Mouse (Mus musculus) lung, embryonic 15.5 days (tissue): ENCODE measurements at regions not wholly inside any gene's neighbourhood (a gene's known extent, or its start where the extent isn't known, plus 50 kb on each side); places are given as distances from the start of the nearest gene placed in this dataset.

Source experiments
- ATAC-seq: fragments of 200-750 bp; cut with Nextera tagmentation; 2 replicates; pipeline ENCODE4 v1.8.0; 2017; ENCODE audit warnings: moderate number of reproducible peaks, borderline replicate concordance; ENCODE audit not compliant: low FRiP score, low TSS enrichment; ENCODE audit errors: extremely low read depth
- H3K27ac ChIP-seq: fragments of 300-500 bp; sonication (generic); 2 replicates; pipeline ENCODE4 v1.5.1; 2015; ENCODE audit warnings: moderate library complexity, mild to moderate bottlenecking, inconsistent platforms
- H3K27me3 ChIP-seq: fragments of 300-500 bp; sonication (generic); 2 replicates; pipeline ENCODE4 v1.6.1; 2015; ENCODE audit warnings: inconsistent platforms
- H3K36me3 ChIP-seq: fragments of 300-500 bp; sonication (generic); 2 replicates; pipeline ENCODE4 v1.6.1; 2015; ENCODE audit warnings: inconsistent platforms
- H3K4me1 ChIP-seq: fragments of 300-500 bp; sonication (generic); 2 replicates; pipeline ENCODE4 v1.6.1; 2015; ENCODE audit warnings: inconsistent platforms
- H3K4me2 ChIP-seq: fragments of 300-500 bp; sonication (generic); 2 replicates; pipeline ENCODE4 v1.6.1; 2015; ENCODE audit warnings: inconsistent platforms, mild to moderate bottlenecking, moderate library complexity
- H3K4me3 ChIP-seq: fragments of 300-500 bp; sonication (generic); 2 replicates; pipeline ENCODE4 v1.5.1; 2015; ENCODE audit warnings: mild to moderate bottlenecking, inconsistent platforms
- H3K9ac ChIP-seq: fragments of 300-500 bp; sonication (generic); 2 replicates; pipeline ENCODE4 v1.6.1; 2015; ENCODE audit warnings: inconsistent platforms
- H3K9me3 ChIP-seq: fragments of 300-500 bp; sonication (generic); 2 replicates; pipeline ENCODE4 v1.6.1; 2016; ENCODE audit warnings: inconsistent platforms
- WGBS: fragments of 180-500 bp; shearing (Covaris S2); methylation state at CpG from one replicate; pipeline ENCODE4 v1.1.7; 2015; 5-methylcytosine and 5-hydroxymethylcytosine counted together

DNA sequence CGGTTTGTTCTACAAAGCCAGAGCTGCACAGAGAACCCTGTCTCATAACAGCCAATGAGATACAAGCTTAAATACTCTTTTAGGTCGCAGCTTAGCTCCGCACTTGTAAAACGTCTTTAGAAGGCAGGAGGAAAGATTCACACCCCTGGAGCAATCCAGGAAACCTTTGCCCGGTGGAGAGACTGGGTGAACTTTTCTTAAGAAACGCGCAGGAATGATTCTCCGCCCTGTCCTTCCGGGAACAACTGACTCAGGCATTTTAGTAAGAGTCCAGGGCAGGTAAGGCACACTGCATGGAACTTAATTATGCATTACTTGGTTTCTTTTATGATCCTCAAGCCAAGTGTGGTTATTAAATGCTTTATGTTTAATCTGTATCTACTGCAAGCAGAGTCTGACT lies 70.0 kb upstream of the Ralgps2 start:
- peak overlapping the region; percentile 78 for H3K27ac ChIP-seq

DNA sequence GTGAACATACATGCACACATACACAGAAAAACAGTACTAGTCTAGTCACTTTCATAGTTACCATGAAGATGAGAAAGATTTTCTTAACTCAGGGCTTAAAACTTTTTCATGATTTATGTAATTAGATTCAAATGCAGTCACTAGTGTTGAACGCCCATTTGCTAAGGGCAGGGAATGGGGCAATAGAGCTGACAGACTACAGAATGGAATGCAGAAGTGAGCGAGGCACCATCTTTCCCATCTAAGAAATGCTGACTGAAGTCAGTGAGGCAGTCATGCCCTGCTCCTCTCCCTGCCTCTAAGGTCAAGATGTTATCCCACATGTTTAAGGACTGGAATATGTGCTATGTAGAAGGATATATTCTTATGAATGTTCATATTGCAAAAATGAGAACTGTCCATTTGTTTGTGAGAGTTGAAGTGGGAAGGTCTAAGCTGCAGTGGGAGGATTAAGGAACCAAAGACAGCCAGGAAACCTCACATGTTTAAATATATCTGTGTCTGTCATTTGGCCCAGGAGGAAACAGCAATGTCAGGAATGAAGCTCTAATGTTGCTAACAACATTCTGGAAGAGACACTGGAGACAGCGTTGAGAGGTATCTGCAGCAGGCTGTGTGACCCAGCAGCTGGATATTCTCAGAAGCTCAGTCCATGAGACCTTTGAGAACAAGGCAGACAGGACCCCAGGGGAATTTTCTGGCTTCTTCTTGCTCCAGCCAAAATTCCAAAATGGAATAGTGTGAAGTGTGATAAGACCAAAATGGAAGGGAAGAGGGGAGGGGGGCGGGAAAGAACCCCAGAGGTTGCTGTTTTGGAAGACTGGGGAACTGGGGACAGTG lies 68.7 kb upstream of the Ralgps2 start:
- Histone ChIP-seq H3K27ac (peak overlapping the region; percentile 78), H3K36me3 (no peaks in the 10 kb centered on the region), H3K4me1 (peaks cover 20% of the 10 kb centered on the region), H3K27me3 (no peaks in the 10 kb centered on the region), H3K9ac (no peak overlapping the region), H3K9me3 (no peaks in the 10 kb centered on the region), H3K4me3 (no peak overlapping the region), H3K4me2 (no peak overlapping the region)
- peak; percentile 92 for ATAC-seq
- 56% methylated on average over 4 of the region's 4 CpGs for WGBS

More for the DNA sequence above, 70.0 kb upstream of the Ralgps2 start:
- H3K4me3 ChIP-seq: no peak overlapping the region
- no peak overlapping the region for H3K4me2 ChIP-seq
- H3K9ac ChIP-seq: no peak overlapping the region
- WGBS: 66% methylated on average over 9 of the region's 9 CpGs
- H3K27me3 ChIP-seq: no peaks in the 10 kb centered on the region
- H3K36me3 ChIP-seq: no peaks in the 10 kb centered on the region
- H3K9me3 ChIP-seq: no peaks in the 10 kb centered on the region
- ATAC-seq: no peak
- peaks cover 31% of the 10 kb centered on the region for H3K4me1 ChIP-seq

DNA sequence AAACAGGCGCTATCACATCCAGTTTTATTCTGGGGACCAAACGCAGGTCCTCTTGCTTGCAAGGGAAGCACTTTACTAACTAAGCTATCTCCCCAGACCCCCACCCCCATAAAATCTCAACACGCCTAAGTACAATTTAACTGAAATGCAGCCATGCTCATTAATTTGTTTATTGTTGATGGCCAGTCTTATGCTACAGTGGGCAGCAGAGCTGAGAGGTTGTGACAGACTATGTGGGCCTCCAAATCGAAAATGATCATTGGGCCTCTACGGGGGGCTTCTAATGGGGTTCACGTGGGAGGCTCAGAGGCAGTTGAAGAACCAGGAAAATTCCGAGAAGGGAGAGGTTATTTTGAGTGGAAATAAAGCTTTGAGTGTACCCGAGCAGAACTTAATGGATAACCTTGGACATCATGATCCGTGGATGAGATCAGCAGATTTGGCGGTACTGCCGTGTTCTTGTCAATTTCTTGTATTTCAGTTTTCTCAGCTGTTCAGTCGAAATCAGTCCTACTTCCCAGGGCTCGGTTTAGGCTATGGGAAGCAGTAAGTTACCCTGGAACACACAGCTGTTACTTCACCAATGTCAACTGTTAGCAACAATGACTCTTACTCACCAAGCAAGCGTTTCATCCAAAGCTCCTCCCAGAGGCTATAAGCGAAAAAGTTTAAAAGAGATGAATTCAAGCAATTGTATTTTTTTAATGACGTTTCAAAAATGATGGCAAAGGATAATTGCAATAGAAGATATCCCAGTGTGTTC lies 65.1 kb upstream of the Ralgps2 start:
- no peaks in the 10 kb centered on the region for H3K27me3 ChIP-seq
- no peak for ATAC-seq
- H3K4me2 ChIP-seq: no peak overlapping the region
- WGBS: 78% methylated on average over 16 of the region's 16 CpGs
- no peaks in the 10 kb centered on the region for H3K36me3 ChIP-seq
- H3K9me3 ChIP-seq: no peaks in the 10 kb centered on the region
- H3K4me1 ChIP-seq: peaks cover 25% of the 10 kb centered on the region
- H3K4me3 ChIP-seq: no peak overlapping the region
- no peak overlapping the region for H3K27ac ChIP-seq
- H3K9ac ChIP-seq: no peak overlapping the region

DNA sequence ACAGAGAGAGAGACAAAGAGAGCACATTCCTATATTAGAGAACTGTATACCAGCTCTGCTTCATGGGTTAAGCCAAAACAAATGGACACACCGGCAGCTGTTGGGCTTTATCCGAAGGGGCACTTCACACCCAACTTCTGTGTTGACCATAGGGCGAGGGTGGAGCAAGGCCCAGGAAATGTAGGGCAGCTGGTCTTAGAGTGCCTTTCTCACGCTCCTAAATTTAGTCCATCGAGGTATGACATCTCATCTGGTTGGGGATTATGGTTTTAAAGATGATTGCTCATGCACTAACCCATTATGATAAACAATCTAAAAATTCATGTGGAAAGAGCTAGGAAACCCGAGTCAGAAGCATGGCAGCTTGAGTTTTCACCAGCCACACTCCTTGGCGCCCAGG lies 63.6 kb upstream of the Ralgps2 start:
- Histone ChIP-seq H3K9me3 (no peaks in the 10 kb centered on the region), H3K27me3 (no peaks in the 10 kb centered on the region), H3K36me3 (no peaks in the 10 kb centered on the region), H3K9ac (no peak overlapping the region), H3K4me2 (no peak overlapping the region), H3K4me3 (no peak overlapping the region), H3K4me1 (peaks cover 22% of the 10 kb centered on the region), H3K27ac (no peak overlapping the region)
- 71% methylated on average over 7 of the region's 7 CpGs for WGBS
- no peak for ATAC-seq

DNA sequence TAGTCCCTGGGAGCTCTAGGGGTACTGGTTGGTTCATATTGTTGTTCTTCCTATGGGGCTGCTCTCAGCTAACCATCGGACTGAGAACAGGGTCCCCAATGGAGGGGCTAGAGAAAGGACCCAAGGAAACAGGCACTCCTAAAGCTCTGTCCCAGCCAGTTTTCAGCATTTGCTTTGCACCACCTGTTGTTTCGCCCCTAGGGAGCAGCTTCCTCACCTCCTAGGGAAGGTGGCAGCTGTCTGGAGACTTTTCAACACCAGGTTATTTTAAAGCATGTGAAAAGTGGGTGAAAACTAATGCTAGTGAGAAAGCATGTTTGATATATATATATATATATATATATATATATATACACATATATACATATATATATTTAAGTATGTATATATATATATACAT lies 62.8 kb upstream of the Ralgps2 start:
- peaks cover 23% of the 10 kb centered on the region for H3K4me1 ChIP-seq
- ATAC-seq: no peak
- no peaks in the 10 kb centered on the region for H3K36me3 ChIP-seq
- H3K27me3 ChIP-seq: no peaks in the 10 kb centered on the region
- H3K27ac ChIP-seq: no peak overlapping the region
- WGBS: 83% methylated on average over 2 of the region's 2 CpGs
- no peak overlapping the region for H3K9ac ChIP-seq
- no peak overlapping the region for H3K4me3 ChIP-seq
- H3K4me2 ChIP-seq: no peak overlapping the region
- no peaks in the 10 kb centered on the region for H3K9me3 ChIP-seq

DNA sequence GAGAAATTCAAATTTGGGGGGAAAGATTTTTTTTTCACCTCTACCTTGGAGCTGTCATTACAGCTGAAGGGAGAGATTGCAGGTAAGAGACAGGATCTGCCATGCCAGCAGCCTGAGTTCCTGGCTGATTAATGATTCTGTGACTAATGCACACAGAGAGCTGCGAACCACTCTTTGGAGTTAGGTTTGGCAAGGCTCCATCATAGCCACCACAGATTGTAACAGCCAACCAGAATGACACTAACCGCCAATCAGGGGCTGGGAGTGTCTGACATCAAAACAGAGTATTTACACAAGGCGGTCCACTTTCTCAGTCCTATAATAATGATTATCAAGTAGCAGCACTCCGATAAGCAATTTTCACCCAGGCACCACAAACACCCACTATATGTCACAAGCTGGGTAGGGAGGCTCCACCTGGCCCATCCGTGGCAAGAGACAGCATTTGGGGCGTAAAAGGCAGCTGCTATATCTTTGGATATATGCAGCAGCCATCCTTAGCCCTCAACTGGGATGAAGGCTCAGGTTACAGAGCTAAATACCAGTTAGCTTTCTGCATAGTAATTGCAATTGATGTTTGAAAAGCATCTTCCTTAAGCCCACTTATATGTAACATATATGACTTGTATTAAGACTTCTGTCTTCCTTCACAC lies 61.7 kb upstream of the Ralgps2 start:
- no peaks in the 10 kb centered on the region for H3K36me3 ChIP-seq
- 50% methylated on average over 6 of the region's 6 CpGs for WGBS
- ATAC-seq: no peak
- no peaks in the 10 kb centered on the region for H3K9me3 ChIP-seq
- H3K4me1 ChIP-seq: peaks cover 30% of the 10 kb centered on the region
- H3K27ac ChIP-seq: no peak overlapping the region
- no peaks in the 10 kb centered on the region for H3K27me3 ChIP-seq
- H3K4me3 ChIP-seq: no peak overlapping the region
- H3K4me2 ChIP-seq: no peak overlapping the region
- H3K9ac ChIP-seq: no peak overlapping the region

DNA sequence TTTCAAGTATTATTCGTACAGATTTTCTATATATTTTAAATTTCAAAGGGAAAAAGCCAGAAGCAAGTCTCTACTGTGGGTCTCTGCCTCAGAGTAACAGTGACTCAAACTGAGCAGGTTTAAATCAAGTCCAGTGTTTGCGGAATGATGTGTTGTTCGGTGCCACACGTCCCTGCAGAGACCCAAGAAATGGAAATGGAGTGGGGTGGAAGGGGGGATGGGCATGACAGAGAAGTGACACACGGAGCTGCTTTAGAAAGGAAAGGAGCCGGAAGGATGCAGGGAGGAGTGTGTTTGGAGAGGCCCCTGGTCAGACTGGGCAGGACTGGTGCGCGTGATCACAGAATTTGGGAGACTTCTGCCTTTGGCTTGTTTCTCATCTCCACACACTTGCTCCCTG lies 60.5 kb upstream of the Ralgps2 start:
- peaks cover 30% of the 10 kb centered on the region for H3K4me1 ChIP-seq
- H3K4me2 ChIP-seq: no peak overlapping the region
- 47% methylated on average over 8 of the region's 8 CpGs for WGBS
- ATAC-seq: 0 out of 2 replicates have a peak, but pooled peaks have one; percentile 24
- H3K4me3 ChIP-seq: no peak overlapping the region
- no peaks in the 10 kb centered on the region for H3K36me3 ChIP-seq
- H3K9ac ChIP-seq: no peak overlapping the region
- H3K27me3 ChIP-seq: no peaks in the 10 kb centered on the region
- no peak overlapping the region for H3K27ac ChIP-seq
- no peaks in the 10 kb centered on the region for H3K9me3 ChIP-seq

DNA sequence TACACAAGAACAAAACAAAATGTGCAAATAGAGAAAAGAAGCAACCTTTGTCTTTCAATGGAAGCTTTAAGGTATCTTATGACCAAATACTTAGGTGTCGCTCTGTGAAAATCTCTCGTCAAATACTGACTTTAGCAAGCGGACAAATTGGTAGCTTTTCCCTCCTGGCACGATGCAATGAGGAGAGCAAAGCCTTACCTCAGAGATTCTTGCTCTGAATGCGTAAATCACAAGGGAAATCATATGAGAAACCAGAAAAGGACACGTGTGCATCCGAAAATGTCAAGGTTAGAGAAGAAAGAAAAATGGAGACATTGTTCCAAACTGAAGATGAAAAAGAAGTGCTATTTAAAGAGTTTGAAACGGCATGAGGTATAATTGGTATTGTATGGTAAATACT lies 59.8 kb upstream of the Ralgps2 start:
- Histone ChIP-seq H3K4me3 (no peak overlapping the region), H3K27me3 (no peaks in the 10 kb centered on the region), H3K9me3 (no peaks in the 10 kb centered on the region), H3K36me3 (no peaks in the 10 kb centered on the region), H3K4me2 (no peak overlapping the region), H3K4me1 (peaks cover 30% of the 10 kb centered on the region), H3K27ac (no peak overlapping the region), H3K9ac (no peak overlapping the region)
- WGBS: 81% methylated on average over 8 of the region's 8 CpGs
- ATAC-seq: no peak

DNA sequence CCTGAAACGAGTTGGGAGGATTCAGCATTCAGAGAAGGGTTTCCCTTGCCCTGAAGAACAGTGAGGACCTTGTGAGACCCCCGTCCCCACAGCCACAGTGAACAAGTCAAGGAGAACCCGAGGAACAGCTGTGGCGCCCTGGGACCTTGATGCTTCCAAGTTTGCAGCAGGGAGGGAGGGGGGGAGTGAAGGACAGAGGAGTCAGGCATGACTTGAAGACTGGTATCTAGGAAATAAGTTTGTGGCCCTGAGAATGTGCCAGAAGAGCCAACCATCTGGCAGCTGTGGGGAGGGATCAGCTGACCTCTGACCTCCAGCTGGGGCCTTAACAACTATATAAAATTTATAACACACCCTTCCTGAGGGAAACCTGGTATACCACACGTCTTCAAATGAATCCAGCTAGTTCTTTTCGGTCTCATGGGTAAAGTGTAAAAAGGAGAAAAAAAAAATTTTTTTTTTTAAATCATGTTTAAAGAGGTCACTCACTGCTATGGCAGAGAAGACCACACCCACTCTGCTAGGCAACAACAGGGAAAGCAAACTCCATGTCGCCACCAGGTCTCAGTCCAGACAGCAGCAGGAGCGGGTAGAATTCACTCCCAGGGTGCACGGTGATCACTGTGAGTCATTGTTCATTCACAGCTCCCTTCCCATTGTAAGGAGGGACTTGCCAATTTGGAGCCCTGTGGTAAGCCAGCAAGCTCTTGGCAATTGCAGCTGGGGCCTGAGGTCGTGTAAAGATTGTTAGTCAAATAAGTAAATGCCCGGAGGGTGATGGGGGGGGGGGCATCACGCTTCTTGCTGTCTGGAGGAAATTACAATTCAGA lies 58.3 kb upstream of the Ralgps2 start:
- 49% methylated on average over 12 of the region's 12 CpGs for WGBS
- no peak overlapping the region for H3K9ac ChIP-seq
- no peak for ATAC-seq
- no peaks in the 10 kb centered on the region for H3K9me3 ChIP-seq
- no peak overlapping the region for H3K4me2 ChIP-seq
- no peak overlapping the region for H3K27ac ChIP-seq
- no peaks in the 10 kb centered on the region for H3K27me3 ChIP-seq
- H3K36me3 ChIP-seq: no peaks in the 10 kb centered on the region
- no peak overlapping the region for H3K4me3 ChIP-seq
- H3K4me1 ChIP-seq: peaks cover 30% of the 10 kb centered on the region

DNA sequence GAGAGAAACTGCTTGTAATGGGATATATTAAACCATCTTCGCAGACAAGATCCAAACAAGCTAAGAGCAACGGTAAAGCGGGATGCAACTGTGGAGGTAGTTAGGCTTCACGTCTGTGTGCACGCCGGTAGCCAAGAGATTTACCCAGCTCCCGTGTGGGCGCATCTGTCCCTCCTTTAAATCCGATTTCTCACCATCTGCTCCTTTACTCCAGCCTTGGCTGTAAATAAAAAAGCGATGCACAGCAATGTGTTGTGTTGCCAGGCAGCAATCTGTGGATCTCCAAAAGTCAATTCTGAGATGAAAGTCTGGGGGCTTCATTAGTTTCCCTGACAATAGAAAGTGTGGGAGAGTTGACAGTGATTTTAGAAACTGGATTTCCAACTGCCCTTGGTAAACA lies 57.6 kb upstream of the Ralgps2 start:
- Histone ChIP-seq H3K27ac (no peak overlapping the region), H3K27me3 (no peaks in the 10 kb centered on the region), H3K4me2 (no peak overlapping the region), H3K4me3 (no peak overlapping the region), H3K36me3 (no peaks in the 10 kb centered on the region), H3K4me1 (peaks cover 34% of the 10 kb centered on the region), H3K9ac (no peak overlapping the region), H3K9me3 (no peaks in the 10 kb centered on the region)
- ATAC-seq: no peak
- 84% methylated on average over 10 of the region's 10 CpGs for WGBS

DNA sequence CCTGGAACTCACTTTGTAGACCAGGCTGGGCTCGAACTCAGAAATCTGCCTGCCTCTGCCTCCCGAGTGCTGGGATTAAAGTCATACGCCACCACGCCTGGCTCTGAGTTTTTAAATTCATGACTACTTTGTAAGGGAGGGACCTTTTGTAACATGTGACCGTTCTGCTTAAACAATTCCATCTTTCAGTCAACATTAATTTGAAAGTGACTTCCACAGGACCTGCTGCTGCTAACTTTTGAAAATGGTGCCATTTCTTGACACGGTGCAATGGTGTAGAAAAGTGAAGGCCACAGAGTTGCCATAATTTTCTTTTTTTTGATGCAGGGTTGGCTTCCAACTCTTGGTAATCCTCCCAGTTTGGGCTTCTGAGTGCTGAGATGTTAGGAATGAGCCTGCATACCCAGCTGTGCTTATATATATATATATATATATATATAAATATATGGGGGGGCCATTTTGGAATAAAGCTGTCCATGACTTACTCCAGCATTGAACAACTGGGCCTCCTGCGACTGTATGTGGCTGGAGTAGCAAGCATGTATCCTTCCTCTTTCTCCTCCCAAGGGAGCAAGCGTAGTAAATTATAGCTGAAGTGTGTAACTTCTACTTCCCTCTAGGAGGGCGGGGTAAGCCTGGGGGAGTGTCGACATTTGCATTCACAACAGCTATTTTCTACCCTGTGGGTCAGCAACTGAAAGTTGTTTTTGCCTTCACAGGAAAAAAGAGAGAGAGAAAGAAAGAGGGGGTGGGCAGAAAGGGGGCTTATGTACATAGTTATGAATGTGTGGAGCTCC lies 56.9 kb upstream of the Ralgps2 start:
- Histone ChIP-seq H3K4me2 (no peak overlapping the region), H3K27me3 (no peaks in the 10 kb centered on the region), H3K36me3 (no peaks in the 10 kb centered on the region), H3K9ac (no peak overlapping the region), H3K4me1 (peaks cover 35% of the 10 kb centered on the region), H3K4me3 (no peak overlapping the region), H3K27ac (no peak overlapping the region), H3K9me3 (no peaks in the 10 kb centered on the region)
- no peak for ATAC-seq
- 87% methylated on average over 10 of the region's 10 CpGs for WGBS
